Mouse (Mus musculus) ovary, postnatal 14 days (tissue): ENCODE measurements around the gene Chst12.

Experiments used
- DNase-seq: peaks from one replicate; pipeline ENCODE4 v3.0.0; 2022; ENCODE audit warnings: low spot score

Chst12 gene

GRCm38 (mm10) chr5:140517921-140518230 lies 12.5 kb downstream of the Chst12 start:
- no peak for DNase-seq

GRCm38 (mm10) chr5:140521196-140521595 lies 15.8 kb downstream of the Chst12 start:
- DNase-seq: no peak

- DNase-seq: no peak
Measured at GRCm38 (mm10) chr5:140526754-140527153, 21.4 kb downstream of the Chst12 start.

- no peak for DNase-seq
Measured at GRCm38 (mm10) chr5:140538111-140538683, 32.8 kb downstream of the Chst12 start.

GRCm38 (mm10) chr5:140540106-140540505 lies 34.8 kb downstream of the Chst12 start:
- DNase-seq: peak; percentile 85

- DNase-seq: no peak
Measured at GRCm38 (mm10) chr5:140542811-140543575, 37.6 kb downstream of the Chst12 start.

GRCm38 (mm10) chr5:140545651-140546050 lies 40.3 kb downstream of the Chst12 start:
- DNase-seq: no peak

- no peak for DNase-seq
Measured at GRCm38 (mm10) chr5:140546332-140546731, 41.0 kb downstream of the Chst12 start.

GRCm38 (mm10) chr5:140549306-140550047 lies 44.1 kb downstream of the Chst12 start:
- DNase-seq: no peak

- no peak for DNase-seq
Measured at GRCm38 (mm10) chr5:140553719-140554118, 48.4 kb downstream of the Chst12 start.

- no peak for DNase-seq
Measured at GRCm38 (mm10) chr5:140556859-140557258, 51.5 kb downstream of the Chst12 start.

- DNase-seq: no peak
Measured at GRCm38 (mm10) chr5:140562601-140563000, 57.3 kb downstream of the Chst12 start.

- DNase-seq: no peak
Measured at GRCm38 (mm10) chr5:140564896-140565295, 59.5 kb downstream of the Chst12 start, which contains the start of gene Grifin. TSS of gene Grifin (minus strand) at chr5:140565071.

GRCm38 (mm10) chr5:140565451-140565850 lies 60.1 kb downstream of the Chst12 start:
- DNase-seq: peak; percentile 66

- peak; percentile 57 for DNase-seq
Measured at GRCm38 (mm10) chr5:140565856-140566255, 60.5 kb downstream of the Chst12 start.

GRCm38 (mm10) chr5:140566271-140566670 lies 60.9 kb downstream of the Chst12 start:
- no peak for DNase-seq

GRCm38 (mm10) chr5:140567321-140567720 lies 62.0 kb downstream of the Chst12 start:
- peak; percentile 63 for DNase-seq

- no peak for DNase-seq
Measured at GRCm38 (mm10) chr5:140567751-140568150, 62.4 kb downstream of the Chst12 start.

- peak; percentile 67 for DNase-seq
Measured at GRCm38 (mm10) chr5:140568321-140568970, 63.1 kb downstream of the Chst12 start.

- no peak for DNase-seq
Measured at GRCm38 (mm10) chr5:140569032-140569595, 63.8 kb downstream of the Chst12 start.

GRCm38 (mm10) chr5:140570223-140570870 lies 65.0 kb downstream of the Chst12 start:
- no peak for DNase-seq

GRCm38 (mm10) chr5:140571201-140571600 lies 65.9 kb downstream of the Chst12 start:
- DNase-seq: no peak
